Mouse (Mus musculus) Patski (cell line): ENCODE measurements at regions not wholly inside any gene's neighbourhood (a gene's known extent, or its start where the extent isn't known, plus 50 kb on each side); places are given as distances from the start of the nearest gene placed in this dataset.

Experiments used
- ATAC-seq: fragments of 100-300 bp; one replicate; pipeline ENCODE4 v1.8.0; 2021
- CTCF ChIA-PET: fragments of 350-600 bp; sonication (Branson Sonifier 250); formaldehyde crosslinking; loops from one replicate; lab custom pipeline; 2022; ENCODE audit warnings: inconsistent platforms; lab: Charles Lee
- POLR2A ChIA-PET: fragments of 350-600 bp; sonication (Branson Sonifier 250); formaldehyde crosslinking; loops from one replicate; lab custom pipeline; 2022; ENCODE audit warnings: antibody characterized with exemption, inconsistent platforms; lab: Charles Lee
- DNase-seq: peaks from one replicate; pipeline ENCODE4 v3.0.0-alpha.2; 2011; ENCODE audit warnings: low read depth, low spot score
- H3K27me3 ChIP-seq: fragments of 371-371 bp; one replicate; pipeline ENCODE4 v1.5.1; 2021
- CTCF ChIP-seq: fragments of 100-300 bp; IDR thresholded peaks from one replicate; pipeline ENCODE4 v1.5.1; 2021
- in situ Hi-C: fragments of 300-500 bp; cut with MboI; formaldehyde crosslinking; loops from 3 replicates; pipeline ENCODE4 v1.11.1; 2018; ENCODE audit warnings: low pct_unique_long_range_greater_than_20kb, mixed read lengths

GRCm38 (mm10) chr16:93225196-93225595 is 378.7 kb downstream of the Setd4 start:
- ChIA-PET POLR2A (no interaction called here), CTCF (no interaction called here)
- ATAC-seq (no peak), DNase-seq (no peak)
- in situ Hi-C loops = no loop called here
- H3K27me3 ChIP-seq = no peaks in the 10 kb centered on the region
- TF ChIP-seq CTCF = no peak

GRCm38 (mm10) chr16:93219731-93220130 is 384.1 kb downstream of the Setd4 start:
- CTCF ChIA-PET = no interaction called here

DNA sequence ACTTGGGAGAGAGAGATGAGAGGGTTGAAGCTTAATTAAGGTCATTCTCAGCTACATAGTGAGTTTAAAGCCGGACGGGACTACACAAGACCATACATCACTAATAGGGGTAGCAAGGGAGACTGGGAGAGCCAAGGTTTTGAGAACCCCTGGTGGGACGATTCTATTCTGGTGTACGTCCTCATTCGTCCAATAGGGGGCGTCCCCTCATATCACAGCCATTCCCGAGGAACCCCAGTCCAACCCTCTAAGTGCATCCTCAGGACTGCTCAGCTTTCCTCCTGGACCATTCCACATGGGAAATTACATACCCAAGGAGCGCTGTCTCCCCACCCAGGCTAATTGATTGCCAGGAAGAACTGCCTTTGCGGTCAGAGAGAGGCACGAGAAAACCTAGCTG is 385.5 kb downstream of the Setd4 start:
- in situ Hi-C loops = no loop called here
- ChIA-PET CTCF (interaction anchor here (1.5 kb wide), 1 partner anchor 9 kb away, joined by 4 read pairs; no protein-coding TSS in a partner anchor), POLR2A (no interaction called here)
- peak; percentile 22 for TF ChIP-seq CTCF
- no peaks in the 10 kb centered on the region for H3K27me3 ChIP-seq
- no peak for DNase-seq
- no peak for ATAC-seq

More at GRCm38 (mm10) chr16:93219731-93220130, 384.1 kb downstream of the Setd4 start:
- POLR2A ChIA-PET = no interaction called here
- no peak for ATAC-seq
- in situ Hi-C loops = no loop called here
- no peak for TF ChIP-seq CTCF
- DNase-seq = no peak
- no peaks in the 10 kb centered on the region for H3K27me3 ChIP-seq

- no peaks in the 10 kb centered on the region for H3K27me3 ChIP-seq
- in situ Hi-C loops = no loop called here
- ChIA-PET CTCF (interaction anchor here (1.5 kb wide), 1 partner anchor 10 kb away, joined by 4 read pairs; no protein-coding TSS in a partner anchor), POLR2A (no interaction called here)
- ATAC-seq (no peak), DNase-seq (no peak)
- no peak for TF ChIP-seq CTCF
Observed at GRCm38 (mm10) chr16:93217600-93218226, 386.1 kb downstream of the Setd4 start.

GRCm38 (mm10) chr16:93215630-93216029 is 388.2 kb downstream of the Setd4 start:
- ChIA-PET CTCF (no interaction called here), POLR2A (no interaction called here)
- no peak for ATAC-seq
- no peaks in the 10 kb centered on the region for H3K27me3 ChIP-seq
- TF ChIP-seq CTCF = no peak
- in situ Hi-C loops = no loop called here
- DNase-seq = no peak

- ATAC-seq = no peak
- in situ Hi-C loops = no loop called here
- TF ChIP-seq CTCF = no peak
- POLR2A ChIA-PET = interaction anchor here (0.6 kb wide), 1 partner anchor 150 kb away, joined by 3 read pairs; no protein-coding TSS in a partner anchor
- CTCF ChIA-PET = no interaction called here
- no peaks in the 10 kb centered on the region for H3K27me3 ChIP-seq
- DNase-seq = no peak
Observed at GRCm38 (mm10) chr16:93213618-93214017, 387.7 kb upstream of the Runx1 start.

DNA sequence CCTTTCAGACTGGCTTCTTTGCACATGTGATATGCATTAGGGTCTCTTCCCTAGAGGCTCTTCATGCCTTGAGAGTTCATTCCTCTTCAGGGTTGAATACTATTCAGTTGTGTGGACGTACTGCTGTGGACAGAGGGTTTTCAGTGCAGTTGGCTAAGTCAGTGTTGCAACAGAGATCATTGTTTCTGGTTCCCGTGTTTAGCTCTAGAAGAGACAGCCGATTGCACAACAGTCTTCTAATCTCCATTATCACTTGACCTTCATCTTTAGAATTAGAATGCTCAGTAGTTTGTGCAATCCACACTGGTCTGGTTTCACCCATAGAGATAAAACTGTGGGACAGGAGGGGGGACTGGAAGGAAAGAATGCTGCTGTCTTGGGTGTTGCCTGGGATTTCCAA is 381.7 kb upstream of the Runx1 start:
- in situ Hi-C loops = no loop called here
- POLR2A ChIA-PET = no interaction called here

GRCm38 (mm10) chr16:93207217-93207616 is 381.3 kb upstream of the Runx1 start:
- no peak for ATAC-seq
- H3K27me3 ChIP-seq = no peaks in the 10 kb centered on the region
- ChIA-PET CTCF (no interaction called here), POLR2A (no interaction called here)
- TF ChIP-seq CTCF = no peak
- DNase-seq = no peak
- in situ Hi-C loops = no loop called here

More for the DNA sequence above, 381.7 kb upstream of the Runx1 start:
- CTCF ChIA-PET = no interaction called here
- no peak for DNase-seq
- no peak for TF ChIP-seq CTCF
- H3K27me3 ChIP-seq = no peaks in the 10 kb centered on the region
- ATAC-seq = no peak

DNA sequence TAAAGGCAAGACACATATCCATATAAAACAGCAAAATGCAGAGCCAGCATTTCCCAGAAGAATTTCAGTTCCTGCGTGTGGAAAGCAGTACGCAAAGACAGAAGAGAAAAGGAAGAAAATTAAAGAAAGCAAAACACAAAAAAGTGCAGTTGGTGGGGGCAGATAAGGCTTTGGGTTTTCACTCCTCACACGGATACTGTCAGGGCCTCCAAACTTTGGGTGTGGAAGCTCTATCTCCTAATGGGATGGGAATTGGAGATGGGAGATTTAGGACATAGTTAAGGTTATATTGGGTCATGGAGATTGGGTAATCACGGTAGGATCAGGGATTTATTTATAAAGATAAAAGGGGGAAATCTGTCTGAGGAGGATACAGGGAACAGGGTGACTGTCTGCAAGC is 380.4 kb upstream of the Runx1 start:
- in situ Hi-C loops = no loop called here
- no peak for ATAC-seq
- ChIA-PET POLR2A (no interaction called here), CTCF (interaction anchor here (1.2 kb wide), 1 partner anchor 9 kb away, joined by 3 read pairs; no protein-coding TSS in a partner anchor)
- no peaks in the 10 kb centered on the region for H3K27me3 ChIP-seq
- TF ChIP-seq CTCF = no peak
- no peak for DNase-seq

GRCm38 (mm10) chr16:93204601-93205000 is 378.7 kb upstream of the Runx1 start:
- TF ChIP-seq CTCF = no peak
- DNase-seq = no peak
- CTCF ChIA-PET = interaction anchor here (1.1 kb wide), 1 partner anchor 16 kb away, joined by 3 read pairs; no protein-coding TSS in a partner anchor
- no peaks in the 10 kb centered on the region for H3K27me3 ChIP-seq
- POLR2A ChIA-PET = no interaction called here
- in situ Hi-C loops = no loop called here
- no peak for ATAC-seq

DNA sequence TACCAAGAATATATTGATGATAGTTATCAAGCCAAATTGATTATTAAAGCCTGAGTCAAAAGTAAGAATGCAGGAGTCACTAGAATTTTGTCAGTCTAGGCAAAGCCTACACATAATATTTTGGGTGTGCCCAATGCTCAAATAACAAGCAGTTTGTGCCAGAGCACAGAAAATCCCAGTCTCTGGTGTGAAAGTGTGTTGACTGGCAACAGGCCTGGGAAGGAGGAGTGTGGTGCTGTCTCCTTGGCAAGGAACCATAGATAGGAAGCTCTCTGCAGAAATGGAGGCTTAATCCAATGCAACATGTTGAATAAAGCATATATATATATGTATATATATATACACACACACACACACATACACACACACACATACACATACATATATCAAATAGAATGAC is 376.6 kb upstream of the Runx1 start:
- no peak for TF ChIP-seq CTCF
- POLR2A ChIA-PET = no interaction called here
- no peak for ATAC-seq
- in situ Hi-C loops = no loop called here
- H3K27me3 ChIP-seq = no peaks in the 10 kb centered on the region
- DNase-seq = no peak
- CTCF ChIA-PET = interaction anchor here (2.1 kb wide), 1 partner anchor 14 kb away, joined by 5 read pairs; no protein-coding TSS in a partner anchor
